10 mouse cellular contexts compared by ENCODE assay signal in the genomic region with DNA sequence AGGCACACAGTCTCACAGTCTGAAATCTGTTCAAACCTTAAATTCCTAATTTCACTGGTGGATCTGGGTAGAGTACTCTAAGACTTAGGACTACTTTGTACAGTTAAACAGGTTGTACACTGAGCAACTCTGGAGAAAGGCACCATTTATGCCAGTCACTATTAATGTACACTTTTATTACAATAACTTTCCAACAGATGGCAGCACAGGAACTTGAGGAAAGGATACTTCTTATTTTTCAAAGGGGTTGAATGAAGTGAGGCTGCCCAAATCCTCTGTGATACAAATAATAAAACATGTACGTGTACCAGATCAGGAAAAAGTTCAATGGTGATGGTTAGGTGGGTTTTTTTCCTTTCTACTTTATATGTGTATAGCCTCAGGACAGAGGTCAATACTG. TPM values are rescaled to one million over a fixed set of nuclear protein-coding genes. Genes with fewer than 3 reads are reported as not detected.
DNase-seq lines count a peak whose midpoint lies in the region; ATAC-seq and TF ChIP-seq lines count a peak whose summit lies in the region.
"Had no signal": no experiment of that assay in that cellular context is flagged by ENCODE, and none has a peak within 500 bp of the region (broad histone marks: within the 10 kb centered on the region; RNA-seq: fewer than 3 reads in every experiment).

No protein-coding gene starts in this region.

- peak; percentile 71 for DNase-seq in hindbrain, postnatal 0 days (ENCODE audit: low spot score)
- DNase-seq in thymus, postnatal 0 days (ENCODE audit: low spot score): peak; percentile 37
- DNase-seq in thymus, postnatal 14 days: no peak
- peak; percentile 12 for DNase-seq in forelimb bud, embryonic 11.5 days (ENCODE audit: low read depth, low spot score)
- no peak for DNase-seq in frontal cortex, postnatal 10 days (ENCODE audit: low spot score in 2 of 2)
- no peak for DNase-seq in left cerebral cortex, adult 11 months (ENCODE audit: low spot score)
- DNase-seq: gastrocnemius, postnatal 14 days; thymus, adult 18-20 months had no signal

- no peaks in the 10 kb centered on the region; the same call in 1 of the 2 replicates for H3K36me3 ChIP-seq in hindbrain, postnatal 0 days (ENCODE audit: insufficient read depth, low read length)
- H3K36me3 ChIP-seq in hindbrain, embryonic 16.5 days (ENCODE audit: control insufficient read depth, insufficient read depth, low read length): no peaks in the 10 kb centered on the region

- no peak overlapping the region for H3K27ac ChIP-seq in hindbrain, postnatal 0 days
- H3K27ac ChIP-seq in hindbrain, embryonic 16.5 days (ENCODE audit: low read depth, low read length): no peak overlapping the region
- H3K27ac ChIP-seq: limb, embryonic 15.5 days had no signal

- no peak overlapping the region for H3K9ac ChIP-seq in hindbrain, postnatal 0 days (replicated peaks; ENCODE audit: low read length)
- H3K9ac ChIP-seq in hindbrain, embryonic 16.5 days (ENCODE audit: low read depth, low read length): no peak overlapping the region
- H3K9ac ChIP-seq: limb, embryonic 15.5 days had no signal

- no peak overlapping the region for H3K4me2 ChIP-seq in hindbrain, postnatal 0 days (ENCODE audit: low read depth, low read length)
- no peak overlapping the region for H3K4me2 ChIP-seq in hindbrain, embryonic 16.5 days (ENCODE audit: low read length)
- H3K4me2 ChIP-seq: limb, embryonic 15.5 days had no signal

- H3K27me3 ChIP-seq in hindbrain, postnatal 0 days (ENCODE audit: insufficient read depth, low read length): no peaks in the 10 kb centered on the region
- no peaks in the 10 kb centered on the region for H3K27me3 ChIP-seq in hindbrain, embryonic 16.5 days (replicated peaks; ENCODE audit: control insufficient read depth, insufficient read depth, low read length)
- H3K27me3 ChIP-seq: limb, embryonic 15.5 days had no signal

- H3K9me3 ChIP-seq in hindbrain, postnatal 0 days (ENCODE audit: low read length): no peaks in the 10 kb centered on the region
- H3K9me3 ChIP-seq in hindbrain, embryonic 16.5 days (ENCODE audit: control insufficient read depth, low read length): no peaks in the 10 kb centered on the region
- H3K9me3 ChIP-seq: limb, embryonic 15.5 days had no signal

- no peaks in the 10 kb centered on the region for H3K4me1 ChIP-seq in hindbrain, postnatal 0 days (ENCODE audit: insufficient read depth, low read length)
- no peaks in the 10 kb centered on the region for H3K4me1 ChIP-seq in hindbrain, embryonic 16.5 days (ENCODE audit: control insufficient read depth, insufficient read depth, low read depth, low read length)
- H3K4me1 ChIP-seq: limb, embryonic 15.5 days had no signal

- TF ChIP-seq CTCF in hindbrain, postnatal 0 days (IDR thresholded peaks at IDR 0.05; ENCODE audit: low read depth): peak; percentile 61

- WGBS in hindbrain, postnatal 0 days: 47% methylated on average over 1 of the region's 1 CpGs
- 50% methylated on average over 1 of the region's 1 CpGs for WGBS in hindbrain, embryonic 16.5 days

- no peak overlapping the region for H3K4me3 ChIP-seq in hindbrain, postnatal 0 days (ENCODE audit: low read length)
- H3K4me3 ChIP-seq in hindbrain, embryonic 16.5 days (ENCODE audit: low read length): no peak overlapping the region
- H3K4me3 ChIP-seq: limb, embryonic 15.5 days had no signal

- no peak for ATAC-seq in hindbrain, postnatal 0 days
- no peak for ATAC-seq in hindbrain, embryonic 16.5 days

RNA-seq across cellular contexts. Expression of gene Etfa, which starts 43.6 kb away (rescaled TPM):
- 12.5 and 17.6 TPM in 2 replicates for total RNA-seq in hindbrain, postnatal 0 days (2014; rRNA removed)
- polyA plus RNA-seq in hindbrain, postnatal 0 days (2015; fragmentation: Nextera tagmentation; extraction: Ambion mirVana): 127 and 145 TPM in 2 replicates
- 99.7 and 111 TPM in 2 replicates for polyA plus RNA-seq in hindbrain, embryonic 16.5 days (2015; fragmentation: Nextera tagmentation; extraction: Ambion mirVana)
- 253 and 257 TPM in 2 replicates for polyA plus RNA-seq in thymus, postnatal 0 days (2015; fragmentation: Nextera tagmentation; extraction: Ambion mirVana)

Comparison
In these comparisons a context has a peak if more than half of its experiments do, and no peak if none do; other contexts are left out.
1. DNase-seq: peak in hindbrain, postnatal 0 days (single experiment), thymus, postnatal 0 days (single experiment) and forelimb bud, embryonic 11.5 days (single experiment); none in thymus, postnatal 14 days (single experiment), frontal cortex, postnatal 10 days (0 of 2) and left cerebral cortex, adult 11 months (single experiment).